Mouse (Mus musculus): ENCODE measurements around the gene Glt28d2. TPM values are rescaled to one million over a fixed set of nuclear protein-coding genes. Genes with fewer than 3 reads are reported as not detected.

The Glt28d2 gene
- total RNA-seq, 2 experiments from 2014 or later: 0.34 to 0.62 TPM

DNA sequence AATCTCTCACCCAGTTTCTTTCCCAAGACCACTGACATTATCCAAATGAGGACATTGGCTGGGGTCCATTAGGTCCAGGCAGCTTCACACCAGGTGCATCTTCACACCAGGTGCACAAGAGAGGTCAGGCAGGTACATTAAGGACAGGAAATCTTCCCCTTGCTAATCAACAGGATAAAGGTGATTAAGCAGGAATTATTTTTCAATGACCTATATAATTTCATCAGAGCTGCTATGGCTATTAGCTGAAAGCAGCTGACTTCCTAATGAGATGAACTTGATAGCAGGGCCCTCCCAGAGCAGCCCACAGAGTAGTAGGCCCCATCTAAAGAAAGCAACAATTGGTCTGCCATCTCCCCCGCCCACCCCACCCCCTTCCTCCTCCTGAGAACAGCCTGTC is 1.4 kb downstream of the Glt28d2 start:
- DNase-seq (ENCODE audit: low spot score in 2 of 2): no peak
- intact Hi-C loops (cut with DNase I): no loop called here

DNA sequence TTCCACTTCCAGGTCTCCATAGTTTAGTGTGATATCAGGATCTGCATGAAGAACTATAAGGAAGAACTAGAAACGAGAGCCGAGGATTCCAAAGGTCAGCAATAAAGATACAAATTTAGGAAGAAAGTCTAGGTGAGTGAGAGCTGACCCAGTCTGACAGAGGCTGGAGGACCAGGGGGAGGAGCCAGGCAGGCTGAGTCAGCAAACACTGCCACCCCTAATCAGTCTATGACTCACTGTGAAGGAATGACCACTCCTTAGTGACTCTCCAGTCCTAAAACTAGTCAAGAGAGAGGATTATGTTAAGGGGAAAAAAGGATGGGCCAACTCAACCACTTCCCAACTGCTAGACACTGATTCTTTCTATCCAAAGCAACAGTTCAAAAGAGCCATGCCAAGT is 6.6 kb downstream of the Glt28d2 start:
- intact Hi-C loops (cut with DNase I): no loop called here
- no peak for DNase-seq (ENCODE audit: low spot score in 2 of 2)

DNA sequence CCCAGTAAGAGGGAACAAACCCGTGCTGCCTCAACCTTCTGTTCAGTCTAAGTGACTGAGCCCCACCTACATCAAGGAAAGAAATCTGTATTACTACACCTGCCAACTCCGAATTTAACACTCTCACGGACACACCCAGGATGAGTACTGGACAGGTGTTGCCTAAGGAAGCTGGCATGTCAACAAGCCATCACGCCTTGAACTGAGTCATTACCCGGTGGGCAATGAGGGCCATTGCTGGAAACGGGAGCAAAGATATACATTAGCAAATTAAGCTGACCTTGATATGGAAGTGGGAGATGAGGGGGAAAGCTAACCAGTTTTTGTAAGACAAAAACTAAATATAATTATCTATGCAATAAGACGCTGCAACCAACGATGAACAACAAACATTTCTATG is 7.2 kb downstream of the Glt28d2 start:
- DNase-seq (ENCODE audit: low spot score in 2 of 2): no peak
- intact Hi-C loops (cut with DNase I): no loop called here

DNA sequence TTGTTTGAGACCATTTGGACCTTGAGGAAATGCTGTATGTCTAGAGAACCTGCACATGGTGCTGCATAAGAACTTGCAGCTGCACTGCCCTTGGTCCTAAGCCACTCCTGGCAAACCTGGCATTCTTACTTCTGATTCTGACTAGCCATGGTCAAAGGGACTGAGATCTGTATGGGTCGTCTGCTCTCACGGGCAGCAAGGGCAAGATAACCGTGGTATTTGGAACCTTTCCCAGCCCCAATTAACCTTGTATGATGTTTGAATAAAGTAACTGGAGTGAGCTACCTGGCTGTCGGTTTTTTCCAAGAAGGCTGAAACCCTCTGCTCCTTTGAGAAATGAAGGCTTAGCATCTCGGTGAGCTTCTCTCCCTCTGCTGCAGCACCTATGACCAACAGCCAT is 8.4 kb downstream of the Glt28d2 start:
- intact Hi-C loops (cut with DNase I): no loop called here
- DNase-seq (ENCODE audit: low spot score in 2 of 2): no peak

DNA sequence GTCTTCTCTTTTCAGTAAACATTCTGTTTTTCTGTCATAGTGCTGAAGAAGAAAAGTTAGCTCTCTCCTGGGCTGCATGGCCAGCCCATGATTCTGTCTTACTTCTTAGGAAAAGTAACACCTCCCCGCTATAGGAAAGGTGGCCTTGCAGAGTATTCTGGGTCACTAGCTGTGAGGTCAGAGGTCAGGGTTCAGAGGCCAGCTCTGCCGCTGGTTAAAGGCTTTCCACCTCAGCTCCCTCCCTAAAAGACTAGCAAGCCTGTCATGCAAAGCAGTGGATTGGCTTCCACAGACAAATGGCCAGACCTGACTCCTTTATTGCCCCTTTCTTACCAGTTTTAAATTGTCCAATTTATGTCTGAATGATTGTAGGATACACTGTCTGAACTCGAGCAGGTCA is 23.3 kb downstream of the Glt28d2 start:
- no peak for DNase-seq (ENCODE audit: low spot score in 2 of 2)
- intact Hi-C loops (cut with DNase I): no loop called here

DNA sequence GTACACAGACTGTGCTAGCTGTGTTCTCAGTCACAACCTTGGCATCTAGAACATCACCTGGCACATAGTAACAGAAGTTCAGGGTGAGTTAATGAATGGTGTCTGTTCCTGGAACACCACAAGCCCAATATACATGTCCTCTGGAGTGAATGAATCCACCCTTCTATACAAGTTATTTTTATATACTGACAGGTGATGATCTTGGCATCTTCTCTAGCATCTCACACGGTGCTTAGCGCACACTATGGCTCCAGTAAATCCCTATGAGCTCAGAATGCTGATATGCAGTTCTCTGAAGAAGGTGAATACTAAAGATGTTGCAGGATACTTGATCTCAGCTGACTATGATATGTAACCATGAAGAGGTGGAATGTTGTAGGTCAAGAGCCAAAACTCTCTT is 24.4 kb downstream of the Glt28d2 start:
- DNase-seq (ENCODE audit: low spot score in 2 of 2): no peak
- intact Hi-C loops (cut with DNase I): no loop called here

DNA sequence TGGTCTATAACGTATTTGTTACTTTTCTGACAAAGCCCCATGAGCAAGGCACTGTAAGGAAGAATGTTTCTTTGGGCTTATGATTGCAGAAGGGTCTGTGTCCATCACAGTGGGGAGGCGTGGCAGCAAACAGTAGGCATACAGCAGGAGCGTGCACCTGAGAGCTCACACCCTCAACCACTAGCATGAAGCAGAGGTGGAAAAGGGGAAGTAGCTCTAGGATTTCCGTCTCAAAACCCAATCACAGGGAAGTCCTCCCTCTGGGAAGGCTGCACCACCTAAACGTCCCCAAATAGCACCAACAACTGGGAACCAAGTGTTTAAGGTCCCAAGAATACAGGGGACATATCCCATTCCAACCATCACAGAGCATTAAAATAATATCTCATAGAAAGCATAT is 26.3 kb downstream of the Glt28d2 start:
- DNase-seq (ENCODE audit: low spot score in 2 of 2): no peak
- intact Hi-C loops (cut with DNase I): no loop called here

DNA sequence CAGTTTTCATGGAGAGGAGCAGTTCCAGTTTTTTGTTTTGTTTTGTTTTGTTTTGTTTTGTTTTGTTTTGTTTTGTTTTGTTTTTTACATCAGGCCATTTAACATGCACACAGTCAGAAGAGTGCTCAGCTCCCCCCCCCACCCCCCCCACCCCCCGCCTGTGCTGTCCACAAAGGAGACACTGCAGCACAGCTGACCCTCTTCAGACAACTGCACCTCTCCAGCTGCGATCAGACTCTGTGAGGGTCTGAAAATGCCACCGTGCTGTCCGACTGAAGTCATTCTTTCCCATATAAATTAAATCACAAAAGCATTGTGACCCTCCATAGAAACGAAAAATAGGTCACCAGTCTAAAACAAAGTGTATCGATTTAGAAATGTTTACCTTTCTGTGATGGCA is 28.0 kb downstream of the Glt28d2 start:
- DNase-seq (ENCODE audit: low spot score in 2 of 2): no peak
- intact Hi-C loops (cut with DNase I): no loop called here

DNA sequence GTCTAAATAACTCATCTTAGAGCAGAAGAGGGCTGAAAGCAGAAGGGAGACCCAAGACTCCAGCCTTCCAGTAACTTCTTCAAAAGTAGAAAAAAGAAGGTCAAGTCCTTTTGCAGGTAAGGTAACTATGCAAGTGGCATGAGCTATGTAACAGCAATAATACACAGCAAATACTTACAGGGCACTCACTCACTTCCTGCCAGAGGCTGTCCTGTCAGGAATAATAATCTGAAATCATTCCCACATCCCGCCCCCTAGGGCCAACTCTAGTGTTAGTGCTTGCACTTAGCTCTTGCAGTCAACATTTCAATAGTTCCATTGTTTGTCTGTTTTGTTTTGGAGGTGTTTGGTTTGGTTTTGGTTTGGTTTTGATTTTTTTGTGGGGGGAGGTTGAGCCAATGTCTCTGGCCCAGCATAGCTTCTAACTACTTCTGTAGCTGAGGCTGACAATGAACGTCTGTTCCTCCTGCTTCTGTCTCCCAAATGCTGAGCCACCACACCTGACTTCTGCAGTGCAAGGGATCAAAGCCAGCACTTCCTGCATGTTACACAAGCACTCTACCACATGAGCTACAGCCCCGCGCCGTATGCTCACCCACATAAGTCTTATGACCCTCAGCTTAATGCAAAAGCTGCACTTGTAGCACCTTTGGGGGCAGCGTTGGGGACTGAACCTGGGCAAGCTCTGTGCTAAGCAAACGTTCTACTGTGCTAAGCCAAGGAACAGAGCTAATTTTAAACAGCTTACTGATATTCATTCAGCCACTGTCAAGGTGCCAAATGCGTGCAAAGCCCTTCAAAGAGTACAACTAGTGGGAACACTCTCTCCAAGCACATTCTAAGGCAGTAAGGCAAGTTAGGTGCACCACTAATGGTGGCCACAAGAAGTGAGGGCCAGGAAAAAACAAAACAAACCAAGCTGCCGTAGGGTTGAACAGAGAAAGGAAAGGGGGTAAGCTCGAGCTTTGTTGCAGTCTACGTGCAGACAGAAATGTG is 28.9 kb downstream of the Glt28d2 start:
- peak in 1 of 2 experiments; percentile 9 for DNase-seq (ENCODE audit: low spot score in 2 of 2)
- intact Hi-C loops (cut with DNase I): no loop called here

DNA sequence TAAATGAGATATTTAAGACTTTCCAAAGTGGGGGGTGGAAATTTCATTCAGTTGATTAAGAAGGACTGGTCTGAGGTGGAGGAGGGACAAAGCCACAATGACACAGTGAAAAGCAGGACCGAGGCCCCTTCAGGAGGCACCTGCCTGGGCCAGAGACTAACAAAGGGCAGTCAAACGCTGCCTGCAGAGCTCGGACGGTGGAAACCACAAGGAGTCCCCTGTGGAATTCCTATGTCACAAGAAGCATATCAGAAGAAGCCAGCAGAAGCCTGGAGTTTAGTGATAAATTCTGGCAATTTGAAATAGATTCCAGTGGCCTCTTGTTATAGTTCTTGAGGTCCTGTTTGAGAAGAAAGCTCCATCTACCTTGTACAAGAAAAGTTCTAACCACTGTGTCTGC is 30.2 kb downstream of the Glt28d2 start:
- intact Hi-C loops (cut with DNase I): no loop called here
- DNase-seq (ENCODE audit: low spot score in 2 of 2): no peak

DNA sequence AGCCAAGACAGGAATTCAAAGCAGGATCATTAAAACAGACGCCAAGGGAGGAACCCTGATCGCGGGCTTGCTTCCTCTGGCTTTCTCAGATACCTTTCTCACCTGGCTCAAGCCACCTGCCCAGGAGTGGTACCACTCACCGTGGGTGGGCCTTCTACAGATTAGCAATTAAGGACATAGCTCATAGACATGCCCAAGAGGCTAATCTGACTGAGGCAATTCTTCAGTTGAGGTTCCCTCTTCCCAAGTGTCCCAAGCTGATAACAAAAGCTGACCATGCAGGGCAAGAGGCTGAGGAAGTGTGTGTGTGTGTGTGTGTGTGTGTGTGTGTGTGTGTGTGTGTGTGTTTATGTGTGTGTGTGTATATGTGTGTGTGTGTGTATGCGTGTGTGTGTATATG is 31.4 kb downstream of the Glt28d2 start:
- intact Hi-C loops (cut with DNase I): no loop called here
- no peak for DNase-seq (ENCODE audit: low spot score in 2 of 2)

DNA sequence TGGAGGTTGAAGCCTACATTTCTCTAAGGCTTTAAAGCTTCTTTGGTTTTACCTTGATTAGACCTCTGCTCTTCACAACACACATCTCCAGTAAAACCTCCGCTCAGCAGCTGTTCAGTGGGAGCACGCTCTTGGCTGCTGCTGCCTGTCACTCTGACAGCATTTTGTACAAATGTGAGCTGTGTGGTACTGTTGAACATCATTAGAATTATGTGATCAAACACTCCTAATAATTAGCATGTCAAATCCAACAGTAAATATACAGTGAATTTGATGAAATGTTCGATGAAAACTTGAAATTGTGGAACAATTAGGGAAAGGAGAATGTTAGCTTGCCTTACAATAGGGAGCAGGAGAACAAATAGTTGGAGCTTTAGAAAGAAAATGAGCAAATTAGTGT is 32.3 kb downstream of the Glt28d2 start:
- no peak for DNase-seq (ENCODE audit: low spot score in 2 of 2)
- intact Hi-C loops (cut with DNase I): no loop called here

DNA sequence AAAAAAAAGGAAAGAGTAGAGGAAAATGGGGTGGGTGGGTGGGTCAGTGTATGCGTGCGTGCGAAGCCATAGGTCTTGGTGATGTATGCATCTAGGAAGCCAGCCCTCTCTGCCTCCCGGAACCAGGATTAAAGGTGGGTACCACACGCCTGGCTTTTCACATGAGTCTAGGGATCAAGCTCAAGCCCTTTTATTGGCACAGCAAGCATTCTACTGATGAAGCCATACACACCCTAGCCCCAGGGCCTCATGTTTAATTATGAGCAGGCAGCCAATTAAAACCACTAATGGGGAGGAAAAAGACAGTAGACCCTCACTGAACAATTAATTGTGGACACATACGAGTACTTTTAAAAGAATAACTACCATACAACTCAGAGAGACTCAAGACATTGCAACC is 33.2 kb downstream of the Glt28d2 start:
- no peak for DNase-seq (ENCODE audit: low spot score in 2 of 2)
- intact Hi-C loops (cut with DNase I): no loop called here

DNA sequence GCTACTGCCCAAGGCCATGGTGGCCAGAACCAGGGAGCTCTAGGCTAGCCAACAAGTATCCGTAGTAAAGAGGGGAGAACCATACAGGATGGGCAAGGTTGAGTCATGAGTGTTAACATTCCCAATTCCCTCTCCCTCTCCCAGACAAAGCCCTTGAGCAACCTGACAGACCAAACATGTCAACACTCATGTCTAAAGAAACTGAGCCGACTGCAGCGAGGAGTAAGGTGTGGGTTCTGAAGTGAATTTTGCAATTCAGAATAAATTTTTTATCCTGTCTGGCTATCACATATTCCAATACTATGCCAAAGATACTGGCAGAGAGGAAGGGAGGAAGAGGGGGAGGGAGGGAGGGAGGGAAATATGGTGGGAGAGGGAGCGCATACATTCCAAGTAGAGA is 33.6 kb downstream of the Glt28d2 start:
- no peak for DNase-seq (ENCODE audit: low spot score in 2 of 2)
- intact Hi-C loops (cut with DNase I): no loop called here

DNA sequence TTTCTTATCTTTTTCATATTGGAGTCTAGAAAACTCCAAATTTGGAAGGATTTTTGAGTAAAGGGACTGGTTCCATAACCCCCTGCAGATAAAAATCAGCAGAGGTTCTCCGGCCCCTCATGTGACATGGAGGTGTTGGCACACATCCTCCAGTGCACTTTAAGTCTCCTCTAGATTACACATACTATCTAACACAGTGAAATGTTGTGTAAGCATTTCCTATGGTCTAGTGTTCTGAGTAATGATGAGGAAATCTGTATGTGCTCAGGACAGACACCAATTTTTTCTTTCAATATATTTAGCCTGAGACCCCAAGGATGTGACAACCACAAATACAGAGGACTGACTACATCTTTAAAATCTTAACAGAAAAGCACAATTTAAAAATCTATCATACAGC is 37.2 kb downstream of the Glt28d2 start:
- intact Hi-C loops (cut with DNase I): no loop called here
- DNase-seq (ENCODE audit: low spot score in 2 of 2): no peak

DNA sequence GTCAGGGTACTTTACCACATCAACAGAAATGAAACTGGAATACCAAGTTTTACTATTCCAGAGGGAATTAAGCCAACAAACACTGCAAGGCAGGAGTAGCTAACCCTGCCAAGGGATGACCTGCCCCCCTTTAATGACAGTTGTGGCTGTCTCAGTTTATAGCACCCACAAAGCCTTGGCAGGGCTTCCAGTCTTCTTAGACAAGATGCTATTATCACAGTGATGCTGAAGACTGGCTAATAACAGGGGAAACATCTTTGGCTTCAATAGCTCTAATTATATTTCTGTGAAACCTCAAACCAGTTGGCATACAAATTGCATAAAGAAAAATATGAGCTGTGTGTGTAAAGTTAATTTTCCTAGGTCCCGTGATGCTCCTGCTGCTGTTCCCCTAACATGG is 41.0 kb downstream of the Glt28d2 start:
- intact Hi-C loops (cut with DNase I): no loop called here
- DNase-seq (ENCODE audit: low spot score in 2 of 2): no peak

DNA sequence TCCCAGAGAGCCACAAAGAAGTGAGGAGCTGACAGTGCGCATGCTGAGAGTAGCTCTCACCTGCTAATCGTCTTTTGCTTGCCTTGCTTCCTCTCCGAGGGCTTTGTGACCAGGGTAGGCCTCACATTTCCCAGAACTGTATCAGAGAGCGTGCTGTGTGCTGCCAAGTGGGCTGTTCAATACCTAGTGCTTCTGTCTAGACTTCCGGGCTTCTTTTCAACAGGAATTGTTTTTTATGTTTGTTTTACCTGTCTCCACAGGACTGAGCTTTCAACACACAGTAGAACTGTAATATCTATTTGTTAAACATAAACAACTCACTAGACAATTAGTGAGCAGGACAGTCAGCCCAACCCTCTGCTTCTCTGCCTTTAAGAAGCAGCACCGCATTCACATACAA is 42.0 kb downstream of the Glt28d2 start:
- intact Hi-C loops (cut with DNase I): no loop called here

DNA sequence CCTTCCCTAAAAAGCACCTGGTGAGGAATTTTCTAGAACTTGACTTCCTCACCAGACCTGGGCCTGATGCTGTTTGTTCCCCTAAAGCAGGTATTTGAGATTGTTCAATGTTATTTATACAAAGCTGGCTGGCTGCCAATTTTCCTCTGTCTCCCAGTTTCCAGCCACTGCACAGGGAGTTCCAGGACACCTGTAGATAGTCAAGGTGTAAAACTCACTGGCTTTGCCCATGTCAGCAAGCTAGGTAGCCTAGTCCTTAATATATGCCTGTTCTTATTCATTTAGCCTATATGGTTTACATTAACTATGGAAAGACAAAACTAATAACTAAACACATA is 44.5 kb downstream of the Glt28d2 start:
- intact Hi-C loops (cut with DNase I): no loop called here
- DNase-seq (ENCODE audit: low spot score in 2 of 2): no peak

More for the DNA sequence above, 42.0 kb downstream of the Glt28d2 start:
- DNase-seq (ENCODE audit: low spot score in 2 of 2): no peak

DNA sequence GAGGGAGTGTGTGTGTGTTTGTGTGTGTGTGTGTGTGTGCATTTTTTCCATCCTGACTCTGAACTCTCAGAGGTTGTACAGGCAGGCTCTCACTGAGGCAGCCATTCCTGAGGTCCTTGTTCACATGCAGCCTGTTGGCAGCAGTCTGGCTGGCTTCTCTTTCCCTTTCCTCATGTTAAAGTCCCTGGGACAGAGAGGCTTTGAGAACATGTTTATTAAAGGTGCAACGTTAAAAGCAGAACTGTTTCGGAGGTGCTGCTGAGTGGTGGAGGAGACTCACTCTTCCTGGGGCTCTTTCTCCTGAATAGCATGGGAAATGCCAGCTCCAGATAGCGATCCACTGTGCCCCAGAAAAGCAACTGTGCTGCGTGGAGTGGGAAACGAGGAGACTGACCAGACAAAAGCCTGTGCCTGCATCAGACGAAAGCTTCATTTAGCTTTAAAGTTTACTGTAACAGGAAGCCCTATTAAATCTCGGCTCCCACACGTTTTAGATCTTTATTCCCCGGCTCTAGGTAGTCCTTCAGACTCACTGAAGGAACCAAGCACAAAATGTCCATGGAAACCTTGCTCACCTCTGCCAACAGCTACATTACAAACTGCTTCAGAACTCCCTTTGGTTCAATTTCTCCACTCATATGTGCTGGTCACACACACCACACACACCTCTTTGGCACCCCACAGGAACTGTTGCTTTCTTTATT is 45.0 kb downstream of the Glt28d2 start:
- DNase-seq (ENCODE audit: low spot score in 2 of 2): no peak
- intact Hi-C loops (cut with DNase I): no loop called here

DNA sequence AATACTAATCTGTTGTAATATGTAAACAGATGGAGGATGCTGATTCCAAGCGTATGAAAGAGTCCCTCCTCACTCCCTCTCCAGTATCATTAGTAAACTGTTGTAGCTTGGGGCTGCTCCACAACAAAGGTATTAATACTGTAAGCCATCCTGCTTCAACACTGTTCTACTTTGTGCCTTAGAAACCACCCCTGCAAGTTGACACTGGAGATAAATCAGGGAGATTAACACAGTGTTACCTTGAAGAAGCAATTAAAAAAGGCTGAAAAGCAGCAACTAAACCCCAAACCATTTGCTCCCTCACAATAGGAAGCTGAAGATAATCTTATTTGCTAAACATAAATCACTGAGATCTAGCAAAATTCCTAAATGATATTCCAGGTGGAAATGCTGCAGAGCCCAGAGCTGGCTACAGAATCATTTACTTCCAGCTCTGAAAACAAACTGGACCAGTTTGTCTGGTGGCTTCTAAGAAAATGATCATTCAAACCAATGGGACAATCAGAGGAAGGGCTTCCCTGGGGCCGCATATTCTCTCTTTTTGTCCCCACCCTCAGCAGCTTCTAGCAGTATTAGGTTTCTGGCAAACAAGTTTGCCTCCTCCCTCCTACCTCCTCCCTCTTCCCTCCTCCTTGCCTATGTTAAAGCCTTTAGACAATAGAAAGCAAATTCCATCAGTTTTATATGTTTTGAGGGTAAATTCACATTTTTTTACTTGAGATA is 45.7 kb downstream of the Glt28d2 start:
- intact Hi-C loops (cut with DNase I): no loop called here
- DNase-seq (ENCODE audit: low spot score in 2 of 2): no peak

DNA sequence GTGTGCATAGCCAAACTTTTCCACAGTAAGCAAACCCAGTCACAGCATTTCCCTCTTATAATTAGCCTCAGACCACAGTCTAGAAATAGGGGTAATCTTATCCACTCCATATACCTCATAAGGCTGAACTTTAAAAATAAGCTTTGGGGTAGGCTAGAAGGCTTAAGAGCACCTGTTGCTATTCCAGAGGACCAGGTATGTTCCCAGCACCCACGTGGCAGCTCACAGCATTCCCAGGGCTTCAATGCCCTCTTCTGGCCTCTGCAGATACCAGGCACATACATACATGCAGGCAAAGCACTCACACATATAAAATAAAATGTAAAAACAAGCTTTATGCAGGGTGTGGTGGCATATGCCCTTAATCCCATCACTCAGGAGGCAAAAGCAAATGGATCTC is 53.7 kb downstream of the Glt28d2 start:
- DNase-seq (ENCODE audit: low spot score in 2 of 2): no peak
- intact Hi-C loops (cut with DNase I): no loop called here
